Mouse (Mus musculus) olfactory bulb, adult 2 months (tissue): ENCODE data around the gene Msantd2.

Experiments
- CTCF ChIP-seq: fragments of 200-500 bp; IDR thresholded peaks from 2 replicates; pipeline ENCODE4 v1.5.1; 2012; ENCODE audit warnings: low read depth, mild to moderate bottlenecking, low read length, moderate library complexity; ENCODE audit not compliant: insufficient read depth
- POLR2A ChIP-seq: fragments of 200-500 bp; IDR thresholded peaks from 2 replicates; pipeline ENCODE4 v1.6.1; 2012; ENCODE audit warnings: mild to moderate bottlenecking, low read depth, low read length, moderate library complexity; ENCODE audit not compliant: insufficient read depth

- TF ChIP-seq POLR2A (no peak), CTCF (no peak)
Measured at GRCm38 (mm10) chr9:37560617-37561016, 71.5 kb downstream of the Msantd2 start.
